In the genomic region with DNA sequence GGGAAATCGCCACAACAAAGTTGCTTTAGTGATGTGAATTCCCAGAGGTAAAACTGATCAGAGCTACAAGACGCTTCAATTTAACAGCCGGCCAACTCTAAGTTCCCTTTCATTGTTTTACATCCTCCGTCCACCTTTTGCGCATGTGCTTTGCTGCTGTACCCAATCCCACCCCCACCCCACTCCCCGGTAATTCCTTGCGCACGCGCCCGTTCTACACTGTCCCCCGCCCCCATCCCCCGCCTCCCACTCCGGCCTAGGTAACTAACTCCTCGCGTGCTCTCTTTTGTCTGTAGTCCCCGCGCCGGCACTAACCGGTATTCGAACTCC, we compare ENCODE assay signal across 1 mouse cellular context.
TF ChIP-seq lines count a peak whose summit lies in the region.

No protein-coding gene starts in this region.

TF ChIP-seq in CH12.LX, 34 proteins besides CTCF, POLR2A, EP300 and RAD21 (continued from another document):
- TF ChIP-seq ZNF384 (IDR thresholded peaks at IDR 0.05; ENCODE audit: low read depth, low read length) (no peak), MEF2A (IDR thresholded peaks at IDR 0.05; ENCODE audit: borderline replicate concordance, low read depth, low read length) (no peak), CHD1 (IDR thresholded peaks at IDR 0.05; ENCODE audit: low read depth, low read length) (peak; percentile 37; the same call in 1 of the 2 replicates), KAT2A (IDR thresholded peaks at IDR 0.05; ENCODE audit: insufficient replicate concordance, low read length) (no peak), JUND (conservative IDR thresholded peaks at IDR 0.05; ENCODE audit: low read depth, low read length) (no peak), SIN3A (IDR thresholded peaks at IDR 0.05; ENCODE audit: low read length) (no peak), MAX (IDR thresholded peaks at IDR 0.05; ENCODE audit: low read length) (no peak), USF1 (IDR thresholded peaks at IDR 0.05; ENCODE audit: low read depth, low read length) (no peak), ZMIZ1 (IDR thresholded peaks at IDR 0.05; ENCODE audit: low read depth, low read length) (no peak), CHD2 (IDR thresholded peaks at IDR 0.05; ENCODE audit: low read length) (no peak), BHLHE40 (IDR thresholded peaks at IDR 0.05; ENCODE audit: low read depth, low read length) (0 out of 2 replicates have a peak, but pooled peaks have one; percentile 57), JUN (IDR thresholded peaks at IDR 0.05; ENCODE audit: insufficient read depth, low read depth, low read length) (no peak), MYC (IDR thresholded peaks at IDR 0.05; ENCODE audit: low read depth, low read length) (no peak), ETS1 (conservative IDR thresholded peaks at IDR 0.05; ENCODE audit: low read depth, low read length) (peak; percentile 37), SMC3 (IDR thresholded peaks at IDR 0.05; ENCODE audit: low read depth, low read length) (no peak), ZC3H11A (IDR thresholded peaks at IDR 0.05; ENCODE audit: low read depth, low read length) (no peak), POLR2AphosphoS2 (IDR thresholded peaks at IDR 0.05; ENCODE audit: low read depth, low read length) (no peak), GABPA (IDR thresholded peaks at IDR 0.05; ENCODE audit: insufficient replicate concordance, low read depth, low read length) (no peak), MXI1 (IDR thresholded peaks at IDR 0.05; ENCODE audit: low read depth, low read length) (no peak), MAZ (IDR thresholded peaks at IDR 0.05; ENCODE audit: low read depth, low read length) (peak; percentile 72; the same call in 1 of the 2 replicates), TBP (conservative IDR thresholded peaks at IDR 0.05; ENCODE audit: low read depth, low read length) (no peak), PAX5 (IDR thresholded peaks at IDR 0.05; ENCODE audit: low read length) (no peak), NELFE (IDR thresholded peaks at IDR 0.05; ENCODE audit: low read depth, low read length) (no peak), NRF1 (IDR thresholded peaks at IDR 0.05; ENCODE audit: low read depth, low read length) (peak; percentile 85), IRF4 (IDR thresholded peaks at IDR 0.05; ENCODE audit: low read depth, low read length) (no peak), MAFK (IDR thresholded peaks at IDR 0.05; ENCODE audit: insufficient replicate concordance, low read length) (no peak), USF2 (conservative IDR thresholded peaks at IDR 0.05; ENCODE audit: low read depth, low read length) (no peak), HCFC1 (IDR thresholded peaks at IDR 0.05; ENCODE audit: low read depth, low read length) (no peak)
TF ChIP-seq in CH12.LX: peak in this region for 6.
